Mouse (Mus musculus) embryonic facial prominence, embryonic 11.5 days (tissue): Measurements from ENCODE around the gene Cd24a. TPM values are rescaled to one million over a fixed set of nuclear protein-coding genes. Genes with fewer than 3 reads are reported as not detected.

Experiments used
- ATAC-seq: fragments of 200-750 bp; cut with Nextera tagmentation; replicated peaks from 2 replicates; pipeline ENCODE4 v1.8.0; 2017; ENCODE audit warnings: low read depth; ENCODE audit not compliant: insufficient number of reproducible peaks, low FRiP score, low TSS enrichment
- DNase-seq: peaks from one replicate; pipeline ENCODE4 v3.0.0-alpha.2; 2015; ENCODE audit warnings: low spot score
- H3K27ac ChIP-seq: fragments of 300-500 bp; sonication (generic); replicated peaks from 2 replicates; pipeline ENCODE4 v1.5.1; 2014; ENCODE audit warnings: mild to moderate bottlenecking, low read depth, low read length, control low read depth
- H3K27me3 ChIP-seq: fragments of 300-500 bp; sonication (generic); 2 replicates; pipeline ENCODE4 v1.6.1; 2014; ENCODE audit warnings: mild to moderate bottlenecking, low read length, moderate library complexity, mixed read lengths; ENCODE audit not compliant: control insufficient read depth, insufficient read depth
- H3K36me3 ChIP-seq: fragments of 300-500 bp; sonication (generic); replicated peaks from 2 replicates; pipeline ENCODE4 v1.6.1; 2014; ENCODE audit warnings: low read depth, mild to moderate bottlenecking, low read length, moderate library complexity, mixed read lengths; ENCODE audit not compliant: control insufficient read depth, insufficient read depth
- H3K4me1 ChIP-seq: fragments of 300-500 bp; sonication (generic); 2 replicates; pipeline ENCODE4 v1.6.1; 2014; ENCODE audit warnings: low read length, mixed read lengths; ENCODE audit not compliant: control insufficient read depth, insufficient read depth
- H3K4me2 ChIP-seq: fragments of 300-500 bp; sonication (generic); 2 replicates; pipeline ENCODE4 v1.6.1; 2014; ENCODE audit warnings: low read depth, mild to moderate bottlenecking, control low read depth, low read length, moderate library complexity
- H3K4me3 ChIP-seq: fragments of 300-500 bp; sonication (generic); 2 replicates; pipeline ENCODE4 v1.5.1; 2014; ENCODE audit warnings: low read depth, low read length, control low read depth
- H3K9ac ChIP-seq: fragments of 300-500 bp; sonication (generic); replicated peaks from 2 replicates; pipeline ENCODE4 v1.6.1; 2014; ENCODE audit warnings: mild to moderate bottlenecking, control low read depth, low read length
- H3K9me3 ChIP-seq: fragments of 300-500 bp; sonication (generic); replicated peaks from 2 replicates; pipeline ENCODE4 v1.6.1; 2016; ENCODE audit warnings: mild to moderate bottlenecking, low read length, inconsistent platforms, mixed read lengths; ENCODE audit not compliant: control insufficient read depth
- WGBS: fragments of 180-500 bp; shearing (Covaris S2); extraction: QIAGEN DNeasy Blood & Tissue Kit; methylation state at CpG from one replicate; pipeline ENCODE4 v1.1.7; 2014; 5-methylcytosine and 5-hydroxymethylcytosine counted together
- polyA plus RNA-seq: library from polyadenylated mRNA; unstranded; fragments of >200 nt; fragmentation: Nextera tagmentation; extraction: Ambion mirVana; gene quantifications from 2 replicates; pipeline ENCODE4 v1.2.1, GENCODE M21; 2014

The Cd24a gene
- polyA plus RNA-seq, 1 experiment from 2014 or later: 626 TPM

DNA sequence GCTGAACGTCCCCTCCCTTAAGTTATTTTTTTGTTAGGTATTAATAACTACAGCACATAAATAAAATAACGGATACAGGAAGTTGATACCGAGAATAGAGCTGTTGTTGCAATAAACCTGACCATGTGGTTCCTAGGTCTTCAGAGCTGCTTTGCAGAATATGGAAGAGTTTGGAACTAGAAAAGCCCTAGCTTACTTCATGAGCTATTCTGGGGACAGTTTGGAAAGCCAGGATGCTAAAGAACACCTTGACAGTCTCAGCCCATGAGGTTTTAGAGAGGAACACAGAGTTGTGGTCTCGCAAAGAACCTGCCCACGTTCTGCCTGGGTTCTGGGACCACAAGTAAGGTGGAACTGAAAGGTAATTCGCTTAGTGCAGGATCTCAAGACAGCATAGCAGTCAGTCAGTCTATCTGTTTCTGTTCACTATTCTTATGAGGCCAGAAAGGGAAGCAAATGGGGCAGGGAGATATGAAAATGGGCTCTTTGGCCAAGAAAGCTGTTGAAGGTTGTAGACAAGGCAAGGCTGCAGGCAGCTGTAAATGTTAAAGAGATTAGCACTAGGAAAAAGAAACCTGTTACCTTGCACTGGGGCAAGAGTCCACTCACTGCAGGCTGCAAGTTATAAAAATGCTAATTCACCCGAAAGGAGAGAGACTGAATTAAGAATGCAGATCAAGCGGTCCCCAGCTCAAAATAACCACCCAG, 10.5 kb downstream of the Cd24a start:
- DNase-seq (no peak), ATAC-seq (no peak)
- Histone ChIP-seq H3K36me3 (peaks cover 6% of the 10 kb centered on the region), H3K4me2 (no peak overlapping the region), H3K9ac (0 out of 2 replicates have a peak overlapping the region, but pooled peaks have one; percentile 9), H3K27me3 (no peaks in the 10 kb centered on the region), H3K4me3 (no peak overlapping the region), H3K4me1 (no peaks in the 10 kb centered on the region), H3K27ac (no peak overlapping the region), H3K9me3 (no peaks in the 10 kb centered on the region)
- WGBS: 74% methylated on average over 8 of the region's 8 CpGs

DNA sequence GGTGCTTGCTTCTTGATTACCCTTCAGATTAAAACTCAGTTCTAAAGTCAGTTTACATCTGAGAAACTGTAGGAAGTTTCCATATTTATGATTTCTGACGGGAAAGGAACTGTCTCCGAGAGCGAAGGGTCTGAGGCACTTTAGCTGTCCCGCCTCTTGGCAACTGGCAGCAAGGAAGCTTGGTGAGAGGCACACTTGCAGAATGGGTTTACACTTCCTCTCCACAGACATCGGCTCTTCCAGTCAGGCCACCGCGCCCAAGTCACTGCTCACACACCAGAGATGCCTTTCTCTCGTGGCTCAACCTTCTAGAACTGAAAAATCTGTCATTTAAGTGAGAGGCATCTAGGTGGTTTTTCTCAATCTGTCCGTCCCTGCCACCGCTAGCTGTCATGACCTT, 13.4 kb downstream of the Cd24a start:
- H3K36me3 ChIP-seq: no peaks in the 10 kb centered on the region
- H3K4me3 ChIP-seq: no peak overlapping the region
- no peak overlapping the region for H3K9ac ChIP-seq
- no peak overlapping the region for H3K4me2 ChIP-seq
- 86% methylated on average over 10 of the region's 10 CpGs for WGBS
- H3K9me3 ChIP-seq: no peaks in the 10 kb centered on the region
- DNase-seq: no peak
- no peak overlapping the region for H3K27ac ChIP-seq
- no peaks in the 10 kb centered on the region for H3K27me3 ChIP-seq
- no peaks in the 10 kb centered on the region for H3K4me1 ChIP-seq
- ATAC-seq: no peak

DNA sequence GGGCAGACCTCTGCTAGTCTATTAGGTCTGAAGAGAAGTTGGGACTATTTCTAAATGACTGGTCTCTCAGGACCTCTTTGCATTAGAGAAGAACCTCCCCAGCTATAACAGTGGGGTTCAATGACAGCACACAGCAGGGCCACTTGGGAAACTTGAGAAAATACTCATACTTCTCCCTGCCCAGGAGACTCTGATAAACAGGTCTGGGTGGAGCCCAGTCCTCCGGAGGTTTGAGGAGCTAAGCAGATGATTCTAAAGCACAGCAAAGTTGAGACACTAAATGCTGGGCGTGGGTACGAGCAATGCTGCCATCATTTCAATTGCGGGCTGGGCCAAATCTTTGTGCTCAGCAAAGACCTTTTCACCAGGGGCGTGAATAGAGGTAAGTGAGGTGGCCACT, 15.1 kb downstream of the Cd24a start:
- DNase-seq (no peak), ATAC-seq (no peak)
- H3K9me3 ChIP-seq: no peaks in the 10 kb centered on the region
- H3K9ac ChIP-seq: no peak overlapping the region
- H3K4me2 ChIP-seq: no peak overlapping the region
- no peak overlapping the region for H3K4me3 ChIP-seq
- WGBS: 76% methylated on average over 5 of the region's 5 CpGs
- H3K27ac ChIP-seq: no peak overlapping the region
- H3K36me3 ChIP-seq: no peaks in the 10 kb centered on the region
- H3K27me3 ChIP-seq: no peaks in the 10 kb centered on the region
- H3K4me1 ChIP-seq: no peaks in the 10 kb centered on the region

DNA sequence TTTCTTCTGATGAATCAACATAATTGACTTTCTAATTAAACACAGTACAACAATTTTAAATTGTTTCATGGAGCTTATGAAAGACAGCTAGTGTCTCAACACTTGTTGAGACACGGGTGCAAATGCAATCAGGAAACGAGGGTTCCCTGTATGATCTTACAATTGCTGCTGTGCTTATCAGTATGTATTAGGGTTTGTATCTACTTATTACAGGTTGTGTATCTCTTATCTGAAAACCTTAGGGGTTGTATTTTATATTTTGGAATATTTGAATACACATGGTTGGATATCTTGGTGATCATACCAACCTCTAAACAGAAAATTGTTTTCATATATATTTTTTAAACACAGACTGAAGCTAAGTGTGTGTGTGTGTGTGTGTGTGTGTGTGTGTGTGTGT, 16.1 kb downstream of the Cd24a start:
- 86% methylated on average over 2 of the region's 2 CpGs for WGBS
- no peak overlapping the region for H3K27ac ChIP-seq
- ATAC-seq: no peak

DNA sequence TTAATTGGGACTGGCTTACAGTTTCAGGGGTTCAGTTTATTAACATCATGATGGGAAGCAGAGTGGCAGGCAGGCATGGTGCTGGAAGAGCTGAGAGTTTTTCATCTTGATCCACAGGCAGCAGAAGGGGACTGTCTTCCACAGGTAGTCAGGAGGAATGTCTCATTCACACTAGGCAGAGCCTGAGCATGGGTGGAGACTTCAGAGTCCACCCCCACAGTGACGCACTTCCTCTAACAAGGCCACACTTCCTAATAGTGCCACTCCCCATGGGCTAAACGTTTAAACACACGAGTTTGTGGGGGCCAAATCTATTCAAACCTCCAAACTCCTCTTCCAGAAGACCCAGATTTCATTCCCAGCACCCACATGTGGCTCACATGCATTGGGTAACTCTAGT, 16.8 kb downstream of the Cd24a start:
- no peak for DNase-seq
- Histone ChIP-seq H3K9ac (no peak overlapping the region), H3K4me2 (no peak overlapping the region), H3K4me3 (no peak overlapping the region), H3K27ac (no peak overlapping the region), H3K4me1 (no peaks in the 10 kb centered on the region), H3K36me3 (no peaks in the 10 kb centered on the region), H3K27me3 (no peaks in the 10 kb centered on the region), H3K9me3 (no peaks in the 10 kb centered on the region)
- no peak for ATAC-seq
- WGBS: 68% methylated on average over 3 of the region's 3 CpGs

More for the DNA sequence above, 16.1 kb downstream of the Cd24a start:
- Histone ChIP-seq H3K4me1 (no peaks in the 10 kb centered on the region), H3K36me3 (no peaks in the 10 kb centered on the region), H3K4me2 (no peak overlapping the region), H3K9ac (no peak overlapping the region), H3K4me3 (no peak overlapping the region), H3K9me3 (no peaks in the 10 kb centered on the region), H3K27me3 (no peaks in the 10 kb centered on the region)
- DNase-seq: no peak

DNA sequence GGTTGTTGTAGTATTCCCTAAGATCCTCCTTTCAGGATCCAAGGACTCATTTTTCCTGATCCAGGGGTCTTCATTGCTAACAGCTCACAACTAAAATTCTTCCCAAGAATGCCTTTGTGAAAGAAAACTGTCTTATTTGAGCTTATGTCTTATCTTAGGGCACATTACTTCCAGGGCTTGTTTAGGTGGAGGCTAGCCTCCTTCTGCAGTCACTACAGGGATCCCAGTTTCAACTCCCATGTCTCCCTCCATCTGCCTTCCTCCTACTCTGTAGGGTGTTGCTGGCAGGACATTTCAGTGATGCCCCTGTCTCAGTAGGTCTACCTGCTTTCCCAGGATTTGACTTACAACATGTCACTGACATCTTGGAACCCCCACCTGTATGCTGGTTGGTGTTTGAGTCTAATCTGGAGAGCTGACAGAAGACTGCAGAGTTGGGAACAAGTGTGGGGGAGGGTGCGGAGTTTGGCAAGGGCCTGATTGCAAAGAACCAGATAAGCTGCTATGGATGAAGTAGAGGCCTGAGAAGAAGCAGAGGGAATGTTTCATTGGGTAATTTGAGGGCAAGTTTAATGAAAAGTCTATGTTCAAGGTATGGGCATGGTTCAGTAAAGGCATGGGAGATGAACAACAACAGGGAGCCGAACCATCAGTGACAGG, 20.1 kb downstream of the Cd24a start:
- Histone ChIP-seq H3K9me3 (no peaks in the 10 kb centered on the region), H3K27ac (no peak overlapping the region), H3K9ac (no peak overlapping the region), H3K36me3 (no peaks in the 10 kb centered on the region), H3K4me1 (no peaks in the 10 kb centered on the region), H3K27me3 (no peaks in the 10 kb centered on the region), H3K4me2 (no peak overlapping the region), H3K4me3 (no peak overlapping the region)
- ATAC-seq (no peak), DNase-seq (no peak)
- WGBS: 73% methylated on average over 2 of the region's 2 CpGs

DNA sequence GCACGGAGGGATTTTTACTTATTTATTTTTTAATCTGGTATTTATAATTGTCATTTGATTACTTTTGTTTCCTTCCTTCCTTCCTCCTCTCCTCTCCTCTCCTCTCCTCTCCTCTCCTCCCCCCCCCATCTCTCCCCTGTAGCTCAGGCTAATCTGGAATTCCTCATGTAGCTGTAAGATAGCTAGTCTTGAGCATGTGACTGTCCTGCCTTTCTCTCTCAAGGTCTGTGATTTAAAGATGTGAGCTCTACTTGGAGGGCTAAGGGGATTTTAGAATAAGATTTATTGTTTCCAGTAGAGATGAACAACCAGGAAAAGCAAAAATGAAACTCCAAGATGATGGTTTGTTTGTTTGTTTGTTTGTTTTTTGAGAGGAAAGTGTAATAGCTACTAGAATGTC, 23.0 kb downstream of the Cd24a start:
- no peak overlapping the region for H3K27ac ChIP-seq
- H3K9ac ChIP-seq: no peak overlapping the region
- H3K27me3 ChIP-seq: no peaks in the 10 kb centered on the region
- no peaks in the 10 kb centered on the region for H3K36me3 ChIP-seq
- WGBS: 88% methylated on average over 1 of the region's 1 CpGs
- H3K4me2 ChIP-seq: no peak overlapping the region
- DNase-seq: no peak
- H3K4me1 ChIP-seq: no peaks in the 10 kb centered on the region
- H3K4me3 ChIP-seq: no peak overlapping the region
- H3K9me3 ChIP-seq: no peaks in the 10 kb centered on the region
- ATAC-seq: no peak
